Mouse (Mus musculus): ENCODE data around the gene Zfp536.
"Not testable (repeated sequence)": the region's sequence is repeated elsewhere in the genome, so short reads cannot be mapped to it uniquely, and the experiment has no call there.

Zfp536 gene

DNA sequence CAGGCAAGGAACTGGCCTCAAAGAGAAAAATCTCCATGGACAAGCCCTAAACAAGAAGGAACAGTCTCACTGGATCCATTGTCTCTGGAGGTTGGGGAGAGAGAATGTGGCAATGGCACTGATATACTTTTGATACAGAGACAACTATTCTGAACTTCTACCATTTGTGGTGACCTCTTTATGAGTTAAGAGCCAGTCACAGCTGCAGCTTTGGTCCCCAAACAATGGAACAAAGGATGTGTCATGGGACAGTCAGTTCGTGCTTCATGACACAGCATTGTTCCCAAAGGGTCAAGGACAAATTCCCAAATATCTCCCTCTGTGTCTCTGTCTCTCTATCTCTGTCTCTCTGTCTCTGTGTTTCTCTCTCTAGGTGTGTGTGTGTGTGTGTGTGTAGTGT, 20.4 kb downstream of the Zfp536 start:
- DNase-seq = no peak

DNA sequence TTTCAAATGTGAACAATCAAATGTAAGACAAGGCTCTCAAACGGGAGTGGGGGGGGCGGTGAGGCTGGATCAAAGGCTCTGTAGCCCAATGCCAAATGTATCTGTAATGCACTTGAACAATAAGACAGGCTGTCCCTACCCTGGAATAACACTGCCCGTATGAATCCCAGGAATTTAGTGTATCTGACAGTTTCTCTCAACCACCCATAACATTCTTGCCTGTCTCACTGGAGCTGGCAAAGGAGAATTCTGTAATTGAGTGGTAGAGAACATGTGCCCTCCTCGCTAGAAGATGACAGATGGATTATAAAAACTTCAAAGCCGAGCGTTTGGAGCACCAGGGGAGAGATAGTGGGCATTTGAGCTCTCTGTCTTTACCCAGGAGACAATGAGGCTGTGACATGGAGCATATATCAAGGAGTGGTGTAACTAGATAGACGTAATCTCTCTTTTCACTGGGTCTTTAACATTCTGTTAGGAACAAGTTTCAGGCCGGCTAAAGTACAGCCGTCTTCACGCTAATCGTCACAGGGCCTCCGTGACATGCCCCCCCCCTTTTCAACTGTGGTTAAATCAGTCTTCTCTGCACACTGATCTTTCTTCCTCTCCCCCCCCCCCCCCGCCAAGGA, 27.2 kb downstream of the Zfp536 start:
- no peak for DNase-seq

DNA sequence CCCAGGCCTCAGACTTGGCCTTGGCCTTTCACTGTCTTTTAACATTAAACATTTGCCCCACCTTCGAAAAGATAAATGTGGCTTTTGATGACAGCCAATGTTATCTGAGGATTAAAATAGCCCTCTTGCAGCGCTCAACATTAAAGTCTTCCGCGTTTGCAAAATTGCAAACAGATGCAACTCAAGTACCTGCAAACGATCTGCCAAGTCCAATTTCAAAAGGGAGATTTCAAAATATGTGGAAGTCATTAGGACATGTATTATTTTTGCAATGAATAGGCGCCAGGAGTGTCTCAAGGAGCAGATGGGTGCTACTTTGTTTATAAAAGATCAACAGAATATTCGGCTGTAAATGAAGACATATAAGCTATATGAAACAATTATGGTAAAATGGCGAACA, 30.1 kb downstream of the Zfp536 start:
- DNase-seq = no peak

DNA sequence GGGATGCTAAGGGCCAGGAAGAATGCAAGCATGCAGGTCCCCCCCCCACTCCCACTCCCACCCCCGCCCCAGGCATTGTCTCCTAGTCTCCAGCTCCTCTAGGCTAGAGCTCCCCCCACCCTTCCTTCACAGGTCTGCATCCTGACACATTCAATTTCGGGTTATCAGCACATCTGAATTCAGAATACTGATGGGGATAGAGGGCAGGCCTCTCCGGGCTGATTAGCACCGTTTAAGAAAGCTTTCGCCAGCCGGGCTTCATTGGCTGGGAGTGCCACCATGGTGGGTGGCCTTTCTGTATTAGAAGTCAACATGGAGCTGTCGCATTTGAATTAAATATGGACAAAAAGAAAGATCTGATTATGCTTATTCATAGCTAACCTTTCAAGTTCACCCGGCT, 36.2 kb downstream of the Zfp536 start:
- no peak for DNase-seq

DNA sequence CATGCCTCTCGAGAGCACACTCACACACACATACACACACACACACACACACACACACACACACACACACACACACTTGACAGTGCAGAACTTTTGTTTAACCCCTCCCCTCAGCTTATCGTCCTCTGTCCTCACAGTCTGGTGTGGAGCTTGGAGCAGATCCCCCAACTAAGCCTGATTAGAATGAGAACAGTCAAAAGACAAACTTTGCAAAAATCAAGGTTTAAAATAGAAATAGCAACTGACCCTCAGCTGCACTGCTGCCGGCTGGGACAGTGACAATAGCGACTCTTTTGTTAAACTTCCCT, 37.1 kb downstream of the Zfp536 start:
- DNase-seq = no peak

- DNase-seq = no peak
These were observed 37.6 kb downstream of the Zfp536 start for GRCm38 (mm10) chr7:37735707-37736412.

GRCm38 (mm10) chr7:37735101-37735500, 38.3 kb downstream of the Zfp536 start:
- DNase-seq = no peak

DNA sequence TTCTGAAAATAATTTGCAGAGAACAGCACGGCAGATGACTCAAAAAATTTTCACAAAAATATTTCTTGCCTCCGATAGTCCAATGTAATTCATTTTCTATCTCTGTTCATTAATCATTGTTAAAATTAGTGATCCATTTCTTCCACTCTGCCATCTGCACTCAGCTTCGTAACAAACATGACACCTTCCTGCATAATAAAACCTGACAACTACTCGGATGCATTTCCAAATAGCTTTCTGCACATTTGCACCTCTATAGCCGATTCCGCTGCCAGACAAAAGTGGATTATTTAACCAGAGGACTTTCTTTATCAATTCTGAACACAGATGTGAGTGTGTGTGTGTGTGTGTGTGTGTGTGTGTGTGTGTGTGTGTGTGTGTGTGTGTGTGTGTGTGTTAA, 38.9 kb downstream of the Zfp536 start:
- DNase-seq = no peak

DNA sequence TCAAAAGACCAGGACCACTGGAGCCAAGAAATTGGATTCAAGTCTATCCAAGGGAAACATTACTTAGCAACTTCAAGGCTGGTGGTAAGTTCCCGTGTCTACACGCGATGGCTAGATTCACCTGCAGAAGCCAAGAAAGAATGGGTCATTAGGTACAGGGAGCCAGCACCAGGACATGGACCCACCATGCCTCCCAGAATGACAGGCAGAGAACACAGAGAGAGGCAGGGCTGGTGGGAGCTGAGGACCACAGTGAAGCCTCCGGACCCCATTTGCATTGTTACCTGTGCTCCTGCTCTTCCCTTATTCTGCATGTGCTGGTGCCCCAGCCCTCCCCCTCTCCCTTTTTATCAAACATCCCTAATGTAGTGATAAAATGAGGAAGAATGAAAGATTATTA, 39.4 kb downstream of the Zfp536 start:
- DNase-seq = no peak

GRCm38 (mm10) chr7:37732741-37733140, 40.7 kb downstream of the Zfp536 start:
- no peak for DNase-seq

- DNase-seq = no peak
These were observed 45.7 kb downstream of the Zfp536 start for GRCm38 (mm10) chr7:37727746-37728145.

DNA sequence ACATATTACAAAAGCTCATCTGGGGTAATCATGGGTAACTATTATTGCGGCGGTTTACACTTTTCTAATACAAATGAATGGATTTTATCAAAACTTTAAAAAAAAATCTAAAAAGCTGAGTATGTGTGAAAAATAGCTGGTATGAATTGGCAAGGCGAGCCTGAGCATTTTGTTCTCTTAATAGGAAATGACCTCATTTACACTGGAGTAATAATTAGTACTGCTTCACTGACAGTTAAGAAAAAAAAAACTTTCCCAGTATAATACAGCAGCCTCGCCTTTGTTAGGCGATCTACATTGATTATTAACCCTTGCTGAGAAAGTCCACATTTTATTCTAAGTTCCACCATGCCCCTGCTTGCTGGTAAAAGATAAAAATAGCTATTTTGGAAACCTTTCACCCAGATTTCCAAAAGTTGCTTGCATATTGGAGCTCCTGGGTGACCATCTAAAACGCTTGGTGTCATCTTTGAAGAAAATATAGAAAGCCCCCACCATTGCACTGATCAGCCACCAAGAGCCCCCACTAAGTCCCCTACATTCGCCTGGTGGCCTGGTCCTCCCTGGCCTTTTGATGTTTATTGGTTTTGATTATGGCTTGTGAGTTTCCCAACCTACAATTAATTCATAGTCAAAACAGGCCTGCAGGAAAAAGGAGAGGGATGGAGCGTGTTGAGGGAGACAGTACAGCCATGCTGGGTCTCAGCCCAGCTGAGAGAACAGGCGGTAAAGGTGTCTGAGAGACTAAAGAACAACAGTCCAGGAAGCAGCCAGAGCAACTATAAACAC, 49.2 kb downstream of the Zfp536 start:
- DNase-seq = peak; percentile 3

GRCm38 (mm10) chr7:37723191-37723592, 50.2 kb downstream of the Zfp536 start:
- no peak for DNase-seq

DNA sequence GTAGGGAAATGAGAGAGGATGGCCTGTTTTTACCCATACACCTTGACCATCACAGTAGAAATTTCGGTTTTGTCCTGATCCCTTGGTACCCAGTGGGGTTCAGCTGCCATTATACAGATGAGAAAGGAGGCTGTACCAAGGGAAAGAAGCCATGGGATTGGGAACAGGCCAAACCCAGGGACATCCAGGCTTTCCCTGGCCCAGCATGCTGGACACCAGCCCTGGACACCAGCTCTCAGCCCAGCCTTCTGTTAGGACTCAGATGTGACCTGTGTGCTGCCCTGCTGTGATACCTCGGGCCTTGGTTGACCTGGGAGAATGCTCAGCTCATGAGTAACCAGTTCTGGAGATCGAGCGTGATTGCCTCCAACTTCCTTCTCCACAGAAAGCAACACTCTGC, 51.8 kb downstream of the Zfp536 start:
- no peak for DNase-seq

DNA sequence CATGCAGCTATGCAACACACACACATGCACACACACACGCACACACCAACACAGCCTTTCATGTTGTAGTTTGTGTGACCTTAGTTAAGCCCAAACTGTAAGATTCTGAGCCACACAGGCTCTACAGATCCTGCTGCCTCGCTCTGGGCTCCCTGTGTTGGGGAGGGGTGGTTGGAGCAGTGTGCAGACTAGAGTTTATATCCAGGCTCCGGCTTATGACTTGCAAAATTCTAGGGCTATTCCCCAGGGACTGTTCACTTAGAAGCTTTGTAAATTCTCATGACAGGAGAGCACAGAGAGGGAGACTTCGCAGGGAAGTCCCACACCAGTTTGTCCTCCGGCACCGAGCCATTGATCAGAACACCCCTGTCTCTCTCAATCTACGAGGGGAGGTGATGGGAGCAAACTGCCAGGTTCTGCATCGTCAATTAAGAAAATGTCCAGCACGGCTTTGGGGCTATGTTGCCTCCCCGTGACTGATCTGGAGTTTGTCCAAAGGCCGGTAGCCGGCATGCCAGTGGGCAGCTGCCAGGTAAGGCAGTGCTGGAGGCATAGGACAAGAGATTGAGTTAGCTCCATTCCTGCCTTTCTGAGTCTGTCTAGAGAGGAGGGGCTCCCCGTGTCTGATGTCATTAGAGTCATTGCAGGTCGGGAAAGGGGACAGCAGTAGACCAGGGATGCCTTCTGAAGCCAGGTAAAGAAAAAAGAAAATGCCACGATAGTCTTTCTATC, 54.6 kb downstream of the Zfp536 start:
- DNase-seq = no peak

DNA sequence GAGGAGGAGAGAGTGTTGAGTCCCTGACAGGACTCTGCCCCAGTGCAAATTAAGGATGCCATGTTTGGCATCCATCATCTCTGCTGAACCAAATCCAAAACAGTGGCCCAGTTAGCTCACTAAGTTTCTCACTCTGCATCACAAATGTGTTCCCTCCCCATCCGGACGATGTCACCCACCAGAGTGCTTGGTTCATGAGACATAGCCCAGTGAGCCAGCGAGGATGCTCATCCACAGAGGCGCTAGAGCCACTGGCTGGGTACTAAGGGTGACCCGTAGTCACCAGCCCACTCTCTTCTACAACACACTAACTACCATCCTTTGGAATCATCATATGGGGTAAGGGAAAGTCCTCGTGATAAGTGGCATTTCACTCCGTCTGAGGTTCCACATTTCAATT, 56.4 kb downstream of the Zfp536 start:
- DNase-seq = no peak

- no peak for DNase-seq
These were observed 56.8 kb downstream of the Zfp536 start for GRCm38 (mm10) chr7:37716626-37717025.

DNA sequence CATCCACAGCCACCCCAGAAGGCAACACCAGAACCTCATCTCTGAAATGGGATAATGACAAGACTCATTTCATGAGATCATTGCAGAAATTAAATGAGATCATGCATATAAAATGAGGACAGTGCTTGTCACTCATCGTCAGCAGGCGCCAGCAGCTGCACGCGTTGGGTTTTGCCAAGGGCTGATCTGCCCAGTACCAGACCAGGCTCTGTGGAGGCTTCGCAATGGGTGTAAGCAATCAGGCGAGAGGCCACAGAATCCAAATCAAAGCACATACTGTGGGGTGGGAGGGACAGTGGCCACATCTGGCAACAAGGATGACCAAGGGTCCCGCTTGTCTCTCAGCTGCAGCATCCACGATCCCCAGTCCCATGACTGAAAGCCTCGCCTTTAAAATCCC, 69.0 kb downstream of the Zfp536 start:
- no peak for DNase-seq

DNA sequence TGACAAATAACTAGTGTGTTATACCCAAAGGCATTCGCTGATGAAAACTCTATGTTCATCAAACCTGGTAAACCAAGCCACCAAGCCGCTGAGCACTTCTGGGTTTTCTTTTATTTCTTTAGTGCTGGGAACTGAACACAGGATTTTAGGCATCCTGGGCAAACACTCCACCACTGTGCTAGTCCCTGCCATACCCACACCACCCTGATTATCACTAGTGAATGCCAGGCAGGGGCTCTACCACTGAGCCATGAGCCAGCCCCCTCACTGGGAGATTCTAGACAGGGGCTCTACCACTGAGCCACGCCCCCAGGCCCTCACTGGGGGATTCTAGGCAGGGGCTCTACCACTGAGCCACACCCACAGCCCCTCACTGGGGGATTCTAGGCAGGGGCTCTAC, 76.1 kb downstream of the Zfp536 start:
- DNase-seq = not testable (repeated sequence)

GRCm38 (mm10) chr7:37695066-37695465, 78.4 kb downstream of the Zfp536 start:
- no peak for DNase-seq

DNA sequence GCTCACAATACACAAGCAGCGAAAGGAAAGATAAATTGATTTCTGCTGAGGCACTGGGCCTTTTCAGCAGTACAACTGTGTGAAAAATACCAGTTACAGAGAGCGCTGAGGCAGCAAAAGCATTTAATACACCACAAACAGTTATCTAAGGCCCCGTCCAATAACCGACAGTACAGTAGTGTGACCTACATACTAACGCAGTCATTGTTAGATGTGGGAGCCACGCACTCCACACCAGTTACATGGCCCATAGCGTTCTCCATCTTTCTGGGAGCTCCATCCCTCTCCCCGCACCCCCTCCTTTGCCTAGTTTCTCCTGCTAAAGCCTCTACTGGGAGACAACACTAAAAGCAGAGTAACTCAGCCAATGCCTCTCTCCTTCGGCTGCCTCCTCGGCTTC, 82.8 kb downstream of the Zfp536 start:
- no peak for DNase-seq

GRCm38 (mm10) chr7:37689561-37690305, 83.7 kb downstream of the Zfp536 start:
- no peak for DNase-seq

- DNase-seq = no peak
These were observed 84.3 kb downstream of the Zfp536 start for GRCm38 (mm10) chr7:37689107-37689511.

Measured in kidney, adult 9 months (tissue).